ENCODE assay signal across 8 mouse cellular contexts in genomic region chr11:78343381-78344327, GRCm38 (mm10). TPM values are rescaled to one million over a fixed set of nuclear protein-coding genes. Genes with fewer than 3 reads are reported as not detected.
DNase-seq lines count a peak whose midpoint lies in the region; ATAC-seq and TF ChIP-seq lines count a peak whose summit lies in the region.

TSS of gene Unc119 (plus strand) at chr11:78343482.

- no peaks in the 10 kb centered on the region for H3K27me3 ChIP-seq in heart, embryonic 13.5 days (replicated peaks)
- no peaks in the 10 kb centered on the region for H3K27me3 ChIP-seq in kidney, postnatal 0 days (ENCODE audit: insufficient read depth, low read length)
- no peaks in the 10 kb centered on the region for H3K27me3 ChIP-seq in liver, embryonic 12.5 days (replicated peaks)
- no peaks in the 10 kb centered on the region for H3K27me3 ChIP-seq in splenic B cell, adult 2 months (ENCODE audit: control insufficient read depth, insufficient read depth, low read length, poor library complexity, severe bottlenecking)

- peak within 1 kb of the TSS; percentile 46 for H3K4me3 ChIP-seq in embryonic fibroblast, embryonic 13.5 days (ENCODE audit: insufficient read depth, low read length)
- peak within 1 kb of the TSS; percentile 94 for H3K4me3 ChIP-seq in heart, embryonic 13.5 days
- H3K4me3 ChIP-seq in kidney, postnatal 0 days (replicated peaks; ENCODE audit: low read depth, low read length), result peak within 1 kb of the TSS; percentile 79
- peak within 1 kb of the TSS; percentile 69 for H3K4me3 ChIP-seq in liver, embryonic 12.5 days

- H3K4me1 ChIP-seq in embryonic fibroblast, embryonic 13.5 days (ENCODE audit: control insufficient read depth, insufficient read depth, low read length), result no peaks in the 10 kb centered on the region
- H3K4me1 ChIP-seq in heart, embryonic 13.5 days, result peaks cover 43% of the 10 kb centered on the region
- H3K4me1 ChIP-seq in kidney, postnatal 0 days (replicated peaks; ENCODE audit: insufficient read depth, low read length), result peaks cover 11% of the 10 kb centered on the region; the same call in 1 of the 2 replicates
- peaks cover 55% of the 10 kb centered on the region for H3K4me1 ChIP-seq in liver, embryonic 12.5 days

- no peak for TF ChIP-seq CTCF in embryonic fibroblast, embryonic 13.5 days (IDR thresholded peaks at IDR 0.05; ENCODE audit: borderline replicate concordance, insufficient read depth, low read length)
- no peak for TF ChIP-seq CTCF in kidney, postnatal 0 days (IDR thresholded peaks at IDR 0.05; ENCODE audit: low read depth)

- H3K9me3 ChIP-seq in heart, embryonic 13.5 days, result no peaks in the 10 kb centered on the region
- no peaks in the 10 kb centered on the region for H3K9me3 ChIP-seq in kidney, postnatal 0 days (replicated peaks; ENCODE audit: low read length)
- H3K9me3 ChIP-seq in liver, embryonic 12.5 days (replicated peaks), result no peaks in the 10 kb centered on the region

- peak within 1 kb of the TSS; percentile 94 for H3K4me2 ChIP-seq in heart, embryonic 13.5 days
- peak within 1 kb of the TSS; percentile 80 for H3K4me2 ChIP-seq in kidney, postnatal 0 days (ENCODE audit: low read length)
- H3K4me2 ChIP-seq in liver, embryonic 12.5 days, result peak within 1 kb of the TSS; percentile 98

- peak; percentile 77 for DNase-seq in brain, adult 2 months (ENCODE audit: low read depth, low spot score)
- DNase-seq in kidney, postnatal 0 days (ENCODE audit: low spot score), result peak; percentile 75
- peak; percentile 75 for DNase-seq in naive thymus-derived CD4-positive, alpha-beta T cell, adult 2 months (ENCODE audit: low read depth)
- DNase-seq in splenic B cell, adult 2 months (ENCODE audit: low read depth, low spot score), result peak; percentile 76

- peak; percentile 75 for TF ChIP-seq POLR2A in embryonic fibroblast, embryonic 13.5 days (IDR thresholded peaks at IDR 0.05; ENCODE audit: low read depth, low read length)

- peak; percentile 53 for ATAC-seq in CD4-positive, CD25-positive, alpha-beta regulatory T cell, adult 4 months
- peak; percentile 83 for ATAC-seq in heart, embryonic 13.5 days (ENCODE audit: extremely low read depth, insufficient number of reproducible peaks, low FRiP score, low TSS enrichment)
- ATAC-seq in kidney, postnatal 0 days (replicated peaks; ENCODE audit: low FRiP score, low read depth), result peak; percentile 64
- peak; percentile 67 for ATAC-seq in liver, embryonic 12.5 days

- WGBS in heart, embryonic 13.5 days, result 1% methylated on average over 63 of the region's 66 CpGs
- under 1% methylated on average over 45 of the region's 66 CpGs for WGBS in kidney, postnatal 0 days
- under 1% methylated on average over 65 of the region's 66 CpGs for WGBS in liver, embryonic 12.5 days (ENCODE audit: insufficient replicate concordance)

- peaks cover 43% of the 10 kb centered on the region for H3K36me3 ChIP-seq in heart, embryonic 13.5 days
- 0 out of 2 replicates have a peak, but pooled peaks cover 9% of the 10 kb centered on the region for H3K36me3 ChIP-seq in kidney, postnatal 0 days (ENCODE audit: insufficient read depth, low read length)
- H3K36me3 ChIP-seq in liver, embryonic 12.5 days, result peaks cover 44% of the 10 kb centered on the region
- peaks cover 10% of the 10 kb centered on the region for H3K36me3 ChIP-seq in splenic B cell, adult 2 months (ENCODE audit: control insufficient read depth, insufficient read depth, low read length, poor library complexity, severe bottlenecking)

- no peak within 1 kb of the TSS for H3K27ac ChIP-seq in embryonic fibroblast, embryonic 13.5 days (ENCODE audit: insufficient read depth, low read length)
- peak within 1 kb of the TSS; percentile 88 for H3K27ac ChIP-seq in heart, embryonic 13.5 days (replicated peaks)
- peak within 1 kb of the TSS; percentile 65 for H3K27ac ChIP-seq in kidney, postnatal 0 days
- H3K27ac ChIP-seq in liver, embryonic 12.5 days, result peak within 1 kb of the TSS; percentile 95

- H3K9ac ChIP-seq in heart, embryonic 13.5 days, result peak within 1 kb of the TSS; percentile 96
- H3K9ac ChIP-seq in kidney, postnatal 0 days (ENCODE audit: low read depth, low read length), result peak within 1 kb of the TSS; percentile 72
- peak within 1 kb of the TSS; percentile 86 for H3K9ac ChIP-seq in liver, embryonic 12.5 days

RNA-seq across cellular contexts. Expression of gene Unc119, which starts in this region (rescaled TPM):
- polyA plus RNA-seq in CD4-positive, CD25-positive, alpha-beta regulatory T cell, adult 4 months (2017; shearing (Covaris generic)), result 10 to 100 TPM; 11.6 to 13.1 TPM
- 14.4 and 19.2 TPM in 2 replicates for polyA plus RNA-seq in embryonic fibroblast, embryonic 13.5 days (2011; ENCODE audit: insufficient read length, low read depth, missing spikeins)
- 42.8 and 44.6 TPM in 2 replicates for polyA plus RNA-seq in heart, embryonic 13.5 days (2015; fragmentation: Nextera tagmentation; extraction: Ambion mirVana)
- polyA plus RNA-seq in kidney, postnatal 0 days (2015; fragmentation: Nextera tagmentation; extraction: Ambion mirVana), result 30.4 TPM in 2 replicates
- polyA plus RNA-seq in liver, embryonic 12.5 days (2016; fragmentation: Nextera tagmentation; extraction: Ambion mirVana), result 46.5 and 50.4 TPM in 2 replicates
